In genomic region chr4:126058134-126058996, GRCm38 (mm10) we compare ENCODE assay signal across 1 mouse cellular context.
A peak's percentile ranks its signal among the peaks of the same experiment; 100 is the strongest.
TF ChIP-seq lines count a peak whose summit lies in the region.

Oscp1 (plus strand) TSS chr4:126058565.

TF ChIP-seq in MEL, 35 proteins besides CTCF, POLR2A, EP300 and RAD21 (continued from another document):
- peak; percentile 52; the same call in 1 of the 2 replicates for TF ChIP-seq ELF1 (IDR thresholded peaks at IDR 0.05; ENCODE audit: low read depth, low read length)
- TF ChIP-seq POLR2AphosphoS5 (IDR thresholded peaks at IDR 0.05; ENCODE audit: borderline replicate concordance, low read depth, low read length) = no peak
- no peak for TF ChIP-seq RCOR1 (IDR thresholded peaks at IDR 0.05; ENCODE audit: low read depth, low read length)
